Mouse (Mus musculus): ENCODE measurements around the gene Ubxn7. TPM values are rescaled to one million over a fixed set of nuclear protein-coding genes. Genes with fewer than 3 reads are reported as not detected.

Ubxn7 gene
- polyA plus RNA-seq, 1 experiment from 2014 or later: 32.4 TPM

DNA sequence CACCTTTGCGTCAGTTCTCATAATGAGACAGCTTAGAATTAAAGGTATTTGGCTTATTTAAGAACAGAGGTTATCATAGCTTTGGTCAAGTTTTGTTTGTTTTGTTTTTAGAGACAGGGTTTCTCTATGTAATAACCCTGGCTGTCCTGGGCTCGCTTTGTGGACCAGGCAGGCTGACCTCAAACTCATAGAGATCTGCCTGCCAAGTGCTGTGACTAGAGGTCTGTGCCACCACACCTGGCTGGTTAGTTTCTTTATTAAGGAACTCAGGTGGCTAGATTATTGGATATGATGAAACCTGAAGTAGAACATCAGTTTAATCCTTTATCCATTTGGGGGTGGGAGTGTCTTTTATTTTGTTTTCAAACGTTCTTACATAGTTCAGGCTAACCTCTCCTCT lies 57.8 kb downstream of the Ubxn7 start:
- Histone ChIP-seq H3K27me3 (ENCODE audit: control insufficient read depth, insufficient read depth, low read length) (no peaks in the 10 kb centered on the region), H3K9ac (replicated peaks; ENCODE audit: low read depth, low read length) (no peak overlapping the region), H3K4me1 (ENCODE audit: control insufficient read depth, insufficient read depth, low read length) (no peaks in the 10 kb centered on the region), H3K27ac (ENCODE audit: low read length) (no peak overlapping the region), H3K9me3 (ENCODE audit: control insufficient read depth, low read depth, low read length) (no peaks in the 10 kb centered on the region), H3K4me3 (ENCODE audit: low read depth, low read length) (no peak overlapping the region), H3K36me3 (ENCODE audit: control insufficient read depth, insufficient read depth, low read length) (peaks cover 29% of the 10 kb centered on the region), H3K4me2 (replicated peaks; ENCODE audit: low read depth, low read length) (no peak overlapping the region)
- WGBS: 76% methylated on average over 3 of the region's 3 CpGs
- ATAC-seq (ENCODE audit: insufficient number of reproducible peaks, insufficient read depth, low FRiP score, low read depth): no peak

DNA sequence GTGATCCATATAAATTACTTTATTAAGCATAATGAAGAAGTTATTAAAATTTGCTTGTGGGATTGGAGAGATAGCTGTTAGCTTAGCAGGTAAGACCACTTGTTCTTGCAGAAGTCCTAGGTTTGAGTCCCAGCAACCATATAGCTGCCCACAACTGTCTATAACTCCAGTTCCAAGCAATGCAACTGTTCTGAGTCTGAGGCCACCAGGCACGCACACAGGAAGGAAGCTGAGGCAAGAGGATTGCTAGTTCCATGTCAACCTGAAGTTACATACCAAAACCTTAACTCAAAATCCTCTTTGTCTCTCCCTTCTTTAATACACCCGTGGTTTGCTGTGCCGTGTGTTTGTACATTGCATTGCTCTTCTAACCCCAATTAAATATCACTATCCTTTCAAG lies 58.8 kb downstream of the Ubxn7 start:
- Histone ChIP-seq H3K27me3 (ENCODE audit: control insufficient read depth, insufficient read depth, low read length) (no peaks in the 10 kb centered on the region), H3K9me3 (ENCODE audit: control insufficient read depth, low read depth, low read length) (no peaks in the 10 kb centered on the region), H3K27ac (ENCODE audit: low read length) (no peak overlapping the region), H3K4me3 (ENCODE audit: low read depth, low read length) (no peak overlapping the region), H3K36me3 (ENCODE audit: control insufficient read depth, insufficient read depth, low read length) (peaks cover 20% of the 10 kb centered on the region), H3K4me1 (ENCODE audit: control insufficient read depth, insufficient read depth, low read length) (no peaks in the 10 kb centered on the region), H3K4me2 (replicated peaks; ENCODE audit: low read depth, low read length) (no peak overlapping the region), H3K9ac (replicated peaks; ENCODE audit: low read depth, low read length) (no peak overlapping the region)
- 96% methylated on average over 3 of the region's 3 CpGs for WGBS
- ATAC-seq (ENCODE audit: insufficient number of reproducible peaks, insufficient read depth, low FRiP score, low read depth): no peak

DNA sequence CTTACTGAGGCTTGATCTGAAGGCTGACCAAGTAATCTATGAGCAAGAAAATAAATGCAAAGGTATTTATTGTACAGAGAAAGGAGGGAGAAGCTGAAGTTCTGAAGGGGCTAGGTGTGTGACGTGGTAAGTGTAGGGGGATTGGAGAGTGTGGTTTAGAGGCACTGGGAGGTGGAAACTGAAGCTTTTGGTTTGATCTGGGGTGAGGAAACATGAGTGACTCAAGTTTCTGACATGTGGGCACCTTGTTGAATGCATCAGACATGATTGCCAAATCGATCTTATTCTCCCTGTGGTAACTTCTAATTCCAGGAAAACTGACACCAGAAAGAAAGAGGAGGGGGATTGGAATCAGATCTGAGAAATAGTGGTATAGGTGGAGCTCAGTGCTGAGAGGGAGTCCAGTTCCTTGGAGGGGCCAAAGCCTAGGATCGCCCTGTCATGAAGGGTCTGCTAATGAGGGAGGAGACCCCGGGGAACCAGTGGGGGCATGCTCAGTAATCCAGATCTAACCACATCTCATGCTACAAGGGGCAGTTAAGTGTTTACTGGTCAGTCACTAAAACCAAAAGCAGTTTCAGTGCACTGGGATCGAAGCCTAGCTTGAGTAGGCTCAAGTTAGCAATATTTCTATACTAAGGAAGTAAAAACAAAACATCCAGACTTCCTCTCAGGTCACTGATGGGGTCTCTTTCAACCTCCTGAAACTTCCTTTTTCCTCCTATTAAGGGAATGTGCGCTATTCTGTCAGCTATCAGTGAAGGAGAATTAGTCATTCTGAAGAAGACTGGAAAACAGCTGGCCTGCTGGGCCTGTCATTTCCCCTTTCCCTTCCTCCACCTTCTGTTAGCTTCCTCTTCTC lies 63.9 kb downstream of the Ubxn7 start:
- ATAC-seq (ENCODE audit: insufficient number of reproducible peaks, insufficient read depth, low FRiP score, low read depth): 0 out of 2 replicates have a peak, but pooled peaks have one; percentile 18
- 67% methylated on average over 6 of the region's 6 CpGs for WGBS
- H3K27ac ChIP-seq (ENCODE audit: low read length): peak overlapping the region; percentile 61

DNA sequence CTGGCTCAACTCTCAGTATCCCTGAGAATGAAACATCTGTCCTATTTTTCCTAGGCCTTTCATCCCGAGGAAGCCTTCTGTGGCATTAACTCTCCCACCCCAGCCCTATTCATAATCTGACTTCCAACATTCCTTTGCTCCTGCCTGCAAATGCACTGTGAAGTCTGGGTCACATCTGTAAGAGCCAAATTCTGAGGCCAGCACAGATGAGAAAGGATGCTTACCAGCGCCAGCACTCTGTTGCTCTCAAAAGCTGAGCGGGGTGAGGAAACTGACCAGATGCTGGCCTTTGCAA lies 64.4 kb downstream of the Ubxn7 start:
- no peak overlapping the region for H3K9ac ChIP-seq (replicated peaks; ENCODE audit: low read depth, low read length)
- H3K4me2 ChIP-seq (replicated peaks; ENCODE audit: low read depth, low read length): no peak overlapping the region
- no peaks in the 10 kb centered on the region for H3K27me3 ChIP-seq (ENCODE audit: control insufficient read depth, insufficient read depth, low read length)
- peaks cover 7% of the 10 kb centered on the region for H3K36me3 ChIP-seq (ENCODE audit: control insufficient read depth, insufficient read depth, low read length)
- H3K4me1 ChIP-seq (ENCODE audit: control insufficient read depth, insufficient read depth, low read length): peaks cover 3% of the 10 kb centered on the region; the same call in 1 of the 2 replicates
- 46% methylated on average over 3 of the region's 3 CpGs for WGBS
- no peak overlapping the region for H3K4me3 ChIP-seq (ENCODE audit: low read depth, low read length)
- ATAC-seq (ENCODE audit: insufficient number of reproducible peaks, insufficient read depth, low FRiP score, low read depth): no peak
- 0 out of 2 replicates have a peak overlapping the region, but pooled peaks have one; percentile 27 for H3K27ac ChIP-seq (ENCODE audit: low read length)
- no peaks in the 10 kb centered on the region for H3K9me3 ChIP-seq (ENCODE audit: control insufficient read depth, low read depth, low read length)

More for the DNA sequence above, 63.9 kb downstream of the Ubxn7 start:
- H3K36me3 ChIP-seq (ENCODE audit: control insufficient read depth, insufficient read depth, low read length): peaks cover 11% of the 10 kb centered on the region
- H3K4me1 ChIP-seq (ENCODE audit: control insufficient read depth, insufficient read depth, low read length): peaks cover 3% of the 10 kb centered on the region; the same call in 1 of the 2 replicates
- no peak overlapping the region for H3K4me2 ChIP-seq (replicated peaks; ENCODE audit: low read depth, low read length)
- no peak overlapping the region for H3K9ac ChIP-seq (replicated peaks; ENCODE audit: low read depth, low read length)
- no peaks in the 10 kb centered on the region for H3K27me3 ChIP-seq (ENCODE audit: control insufficient read depth, insufficient read depth, low read length)
- H3K9me3 ChIP-seq (ENCODE audit: control insufficient read depth, low read depth, low read length): no peaks in the 10 kb centered on the region
- H3K4me3 ChIP-seq (ENCODE audit: low read depth, low read length): no peak overlapping the region

DNA sequence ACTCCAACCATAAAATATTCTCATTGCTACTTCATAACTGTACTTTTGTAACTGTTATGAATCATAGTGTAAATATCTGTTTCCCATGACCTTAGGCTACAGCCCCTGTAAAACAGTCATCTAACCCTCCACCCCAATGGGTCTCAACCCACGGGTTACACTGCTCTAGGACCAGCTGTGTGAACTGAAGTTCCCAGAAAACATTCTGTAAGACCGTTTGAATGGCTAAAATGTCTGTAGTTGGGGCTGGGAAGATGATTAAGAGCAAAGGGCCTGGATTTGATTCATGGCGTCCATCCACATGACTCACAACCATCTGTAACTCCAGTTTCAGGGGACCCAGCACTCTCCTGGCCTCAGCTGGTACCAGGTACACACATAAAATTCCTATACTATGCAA lies 66.1 kb downstream of the Ubxn7 start:
- Histone ChIP-seq H3K36me3 (ENCODE audit: control insufficient read depth, insufficient read depth, low read length) (peaks cover 1% of the 10 kb centered on the region; the same call in 1 of the 2 replicates), H3K4me3 (ENCODE audit: low read depth, low read length) (no peak overlapping the region), H3K27me3 (ENCODE audit: control insufficient read depth, insufficient read depth, low read length) (no peaks in the 10 kb centered on the region), H3K9me3 (ENCODE audit: control insufficient read depth, low read depth, low read length) (no peaks in the 10 kb centered on the region), H3K4me2 (replicated peaks; ENCODE audit: low read depth, low read length) (no peak overlapping the region), H3K27ac (ENCODE audit: low read length) (no peak overlapping the region), H3K9ac (replicated peaks; ENCODE audit: low read depth, low read length) (no peak overlapping the region), H3K4me1 (ENCODE audit: control insufficient read depth, insufficient read depth, low read length) (peaks cover 3% of the 10 kb centered on the region; the same call in 1 of the 2 replicates)
- 67% methylated on average over 3 of the region's 3 CpGs for WGBS
- no peak for ATAC-seq (ENCODE audit: insufficient number of reproducible peaks, insufficient read depth, low FRiP score, low read depth)

DNA sequence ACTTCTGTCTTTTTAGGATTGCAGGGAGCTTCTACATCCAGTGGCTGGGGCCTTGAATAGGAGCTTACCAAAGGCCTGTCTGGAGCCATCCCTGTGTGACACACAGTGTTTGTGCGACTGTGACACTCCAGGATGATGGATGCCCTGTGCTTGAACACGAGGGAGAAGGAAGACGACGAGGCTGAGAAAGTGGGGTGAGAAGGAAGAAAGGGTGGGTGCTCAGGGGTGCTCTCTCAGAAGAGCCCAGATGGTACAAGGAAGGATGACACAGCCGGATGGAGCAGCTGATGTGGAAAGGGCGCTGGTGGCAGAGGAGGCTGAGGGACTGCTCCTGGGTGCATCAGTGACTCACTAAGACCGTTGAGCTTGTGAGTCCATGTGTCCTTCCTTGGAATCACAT lies 68.2 kb downstream of the Ubxn7 start, which contains the start of gene Tm4sf19:
Tm4sf19 (plus strand) TSS at position 240 of the 400 bp plus-strand sequence.
- WGBS: 60% methylated on average over 7 of the region's 7 CpGs
- no peak within 1 kb of the TSS for H3K4me2 ChIP-seq (replicated peaks; ENCODE audit: low read depth, low read length)
- no peak within 1 kb of the TSS for H3K27ac ChIP-seq (ENCODE audit: low read length)
- H3K9ac ChIP-seq (replicated peaks; ENCODE audit: low read depth, low read length): no peak within 1 kb of the TSS
- H3K36me3 ChIP-seq (ENCODE audit: control insufficient read depth, insufficient read depth, low read length): no peaks in the 10 kb centered on the region
- H3K9me3 ChIP-seq (ENCODE audit: control insufficient read depth, low read depth, low read length): no peaks in the 10 kb centered on the region
- no peak within 1 kb of the TSS for H3K4me3 ChIP-seq (ENCODE audit: low read depth, low read length)
- no peak for ATAC-seq (ENCODE audit: insufficient number of reproducible peaks, insufficient read depth, low FRiP score, low read depth)
- no peaks in the 10 kb centered on the region for H3K27me3 ChIP-seq (ENCODE audit: control insufficient read depth, insufficient read depth, low read length)
- peaks cover 3% of the 10 kb centered on the region; the same call in 1 of the 2 replicates for H3K4me1 ChIP-seq (ENCODE audit: control insufficient read depth, insufficient read depth, low read length)

DNA sequence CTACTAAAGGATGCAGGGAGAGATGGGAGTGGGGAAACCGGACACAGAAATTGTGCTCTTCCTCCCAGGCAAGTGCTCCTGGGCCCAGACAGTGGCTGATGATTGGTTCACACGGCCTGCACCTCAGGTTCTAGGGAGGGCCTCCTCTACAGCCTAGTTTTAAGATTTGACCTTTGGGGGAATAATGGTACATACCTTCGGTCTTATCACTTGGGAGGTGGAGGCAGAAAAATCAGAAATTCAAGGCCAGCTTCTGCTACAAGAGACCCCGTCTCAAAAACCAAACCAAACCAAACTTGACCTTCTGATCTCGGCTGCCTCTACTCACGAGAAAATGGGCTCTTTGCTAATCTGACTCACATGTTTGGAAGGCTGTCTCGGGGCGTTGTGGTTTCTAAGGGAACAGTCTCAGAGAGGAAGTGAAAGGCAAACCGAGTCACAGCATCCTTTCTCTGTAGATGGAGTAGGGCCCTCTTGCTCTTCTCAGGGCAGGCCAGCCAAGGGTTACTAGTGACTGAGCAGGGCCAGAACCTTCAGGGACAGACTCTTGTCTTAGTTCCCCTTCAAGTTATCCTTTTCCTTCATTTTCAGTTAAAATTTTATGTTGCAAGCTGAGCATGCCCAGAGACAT lies 69.4 kb downstream of the Ubxn7 start:
- no peak overlapping the region for H3K9ac ChIP-seq (replicated peaks; ENCODE audit: low read depth, low read length)
- no peak overlapping the region for H3K4me3 ChIP-seq (ENCODE audit: low read depth, low read length)
- ATAC-seq (ENCODE audit: insufficient number of reproducible peaks, insufficient read depth, low FRiP score, low read depth): no peak
- H3K4me2 ChIP-seq (replicated peaks; ENCODE audit: low read depth, low read length): no peak overlapping the region
- no peak overlapping the region for H3K27ac ChIP-seq (ENCODE audit: low read length)
- H3K9me3 ChIP-seq (ENCODE audit: control insufficient read depth, low read depth, low read length): no peaks in the 10 kb centered on the region
- H3K27me3 ChIP-seq (ENCODE audit: control insufficient read depth, insufficient read depth, low read length): no peaks in the 10 kb centered on the region
- H3K4me1 ChIP-seq (ENCODE audit: control insufficient read depth, insufficient read depth, low read length): peaks cover 3% of the 10 kb centered on the region; the same call in 1 of the 2 replicates
- WGBS: 79% methylated on average over 9 of the region's 9 CpGs
- no peaks in the 10 kb centered on the region for H3K36me3 ChIP-seq (ENCODE audit: control insufficient read depth, insufficient read depth, low read length)

DNA sequence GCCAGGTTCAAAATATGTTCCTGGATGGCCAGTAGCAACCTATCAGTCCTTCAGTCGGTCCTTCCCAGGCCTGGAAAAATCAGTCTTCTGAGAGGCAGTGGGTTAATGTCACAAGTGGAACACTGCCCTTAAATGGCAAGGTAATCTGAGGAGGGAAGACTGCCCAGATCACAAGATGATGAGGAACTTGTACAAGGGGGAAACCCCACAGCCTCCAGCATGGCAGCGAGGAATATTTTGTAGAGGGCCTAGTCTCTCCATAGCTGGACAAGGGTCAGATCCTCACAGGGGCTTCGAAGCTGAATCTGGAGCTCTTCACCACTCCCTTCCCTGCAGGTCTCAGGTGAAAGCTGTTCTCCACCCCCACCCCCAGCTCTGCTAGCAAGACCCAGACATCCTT lies 70.8 kb downstream of the Ubxn7 start:
- WGBS: 90% methylated on average over 3 of the region's 3 CpGs
- no peak for ATAC-seq (ENCODE audit: insufficient number of reproducible peaks, insufficient read depth, low FRiP score, low read depth)
- H3K4me1 ChIP-seq (ENCODE audit: control insufficient read depth, insufficient read depth, low read length): no peaks in the 10 kb centered on the region
- H3K4me3 ChIP-seq (ENCODE audit: low read depth, low read length): no peak overlapping the region
- no peaks in the 10 kb centered on the region for H3K36me3 ChIP-seq (ENCODE audit: control insufficient read depth, insufficient read depth, low read length)
- no peaks in the 10 kb centered on the region for H3K9me3 ChIP-seq (ENCODE audit: control insufficient read depth, low read depth, low read length)
- no peak overlapping the region for H3K27ac ChIP-seq (ENCODE audit: low read length)
- H3K27me3 ChIP-seq (ENCODE audit: control insufficient read depth, insufficient read depth, low read length): no peaks in the 10 kb centered on the region
- H3K4me2 ChIP-seq (replicated peaks; ENCODE audit: low read depth, low read length): no peak overlapping the region
- no peak overlapping the region for H3K9ac ChIP-seq (replicated peaks; ENCODE audit: low read depth, low read length)

Measured in stomach, embryonic 14.5 days (tissue).